Mouse (Mus musculus) lung, postnatal 0 days (tissue): Measurements from ENCODE around the gene Dyrk3. TPM values are rescaled to one million over a fixed set of nuclear protein-coding genes. Genes with fewer than 3 reads are reported as not detected.
A peak's percentile ranks its signal among the peaks of the same experiment; 100 is the strongest.

ENCODE experiments used
- ATAC-seq: fragments of 200-750 bp; cut with Nextera tagmentation; 2 replicates; pipeline ENCODE4 v1.8.0; 2017; ENCODE audit warnings: moderate library complexity
- DNase-seq: peaks from one replicate; pipeline ENCODE4 v3.0.0-alpha.2; 2016; ENCODE audit warnings: low spot score
- H3K27ac ChIP-seq: fragments of 300-500 bp; sonication (generic); 2 replicates; pipeline ENCODE4 v1.5.1; 2014; ENCODE audit warnings: antibody characterized with exemption, mild to moderate bottlenecking, low read length, mixed read lengths
- H3K27me3 ChIP-seq: fragments of 300-500 bp; sonication (generic); replicated peaks from 2 replicates; pipeline ENCODE4 v1.6.1; 2014; ENCODE audit warnings: low read length, mixed read lengths; ENCODE audit not compliant: insufficient read depth
- H3K36me3 ChIP-seq: fragments of 300-500 bp; sonication (generic); 2 replicates; pipeline ENCODE4 v1.6.1; 2014; ENCODE audit warnings: low read length, mixed read lengths; ENCODE audit not compliant: insufficient read depth
- H3K4me1 ChIP-seq: fragments of 300-500 bp; sonication (generic); 2 replicates; pipeline ENCODE4 v1.6.1; 2014; ENCODE audit warnings: antibody characterized with exemption, low read depth, low read length, mixed read lengths; ENCODE audit not compliant: insufficient read depth
- H3K4me2 ChIP-seq: fragments of 300-500 bp; sonication (generic); replicated peaks from 2 replicates; pipeline ENCODE4 v1.6.1; 2014; ENCODE audit warnings: low read depth, mild to moderate bottlenecking, low read length, moderate library complexity, mixed read lengths
- H3K4me3 ChIP-seq: fragments of 300-500 bp; sonication (generic); 2 replicates; pipeline ENCODE4 v1.5.1; 2014; ENCODE audit warnings: low read depth, low read length
- H3K9ac ChIP-seq: fragments of 300-500 bp; sonication (generic); replicated peaks from 2 replicates; pipeline ENCODE4 v1.6.1; 2014; ENCODE audit warnings: low read depth, mild to moderate bottlenecking
- H3K9me3 ChIP-seq: fragments of 300-500 bp; sonication (generic); 2 replicates; pipeline ENCODE4 v1.6.1; 2016; ENCODE audit warnings: low read length, mixed read lengths
- CTCF ChIP-seq: IDR thresholded peaks from 2 replicates; pipeline ENCODE4 v1.5.1; 2016; ENCODE audit warnings: antibody characterized with exemption, mild to moderate bottlenecking
- EP300 ChIP-seq: IDR thresholded peaks from 2 replicates; pipeline ENCODE4 v1.6.1; 2016; ENCODE audit warnings: antibody characterized with exemption, mild to moderate bottlenecking, control low read depth
- WGBS: fragments of 180-500 bp; shearing (Covaris S2); extraction: QIAGEN DNeasy Blood & Tissue Kit; methylation state at CpG from one replicate; pipeline ENCODE4 v1.1.7; 2014; 5-methylcytosine and 5-hydroxymethylcytosine counted together
- polyA plus RNA-seq: library from polyadenylated mRNA; unstranded; fragments of >200 nt; fragmentation: Nextera tagmentation; extraction: Ambion mirVana; gene quantifications from 2 replicates; pipeline ENCODE4 v1.2.1, GENCODE M21; 2015

The Dyrk3 gene
- polyA plus RNA-seq, 1 experiment from 2014 or later: 3.4 TPM

- DNase-seq (peak; percentile 50), ATAC-seq (no peak)
- Histone ChIP-seq H3K36me3 (no peaks in the 10 kb centered on the region), H3K4me2 (no peak overlapping the region), H3K4me3 (no peak overlapping the region), H3K4me1 (peaks cover 53% of the 10 kb centered on the region; the same call in 1 of the 2 replicates), H3K27ac (no peak overlapping the region), H3K27me3 (no peaks in the 10 kb centered on the region), H3K9ac (no peak overlapping the region), H3K9me3 (no peaks in the 10 kb centered on the region)
- TF ChIP-seq EP300 (peak; percentile 48; the same call in 1 of the 2 replicates), CTCF (no peak)
- WGBS: 44% methylated on average over 8 of the region's 8 CpGs
These were observed 44.3 kb downstream of the Dyrk3 start for GRCm38 (mm10) chr1:131093889-131094288.

GRCm38 (mm10) chr1:131092846-131093245 is 45.3 kb downstream of the Dyrk3 start:
- no peak for DNase-seq
- Histone ChIP-seq H3K27ac (no peak overlapping the region), H3K9me3 (no peaks in the 10 kb centered on the region), H3K4me3 (no peak overlapping the region), H3K4me2 (no peak overlapping the region), H3K4me1 (peaks cover 56% of the 10 kb centered on the region; the same call in 1 of the 2 replicates), H3K36me3 (no peaks in the 10 kb centered on the region), H3K9ac (no peak overlapping the region), H3K27me3 (no peaks in the 10 kb centered on the region)
- ATAC-seq: no peak
- TF ChIP-seq CTCF (no peak), EP300 (no peak)
- 98% methylated on average over 3 of the region's 3 CpGs for WGBS

- H3K9me3 ChIP-seq: no peaks in the 10 kb centered on the region
- 79% methylated on average over 3 of the region's 3 CpGs for WGBS
- TF ChIP-seq CTCF (no peak), EP300 (no peak)
- H3K4me3 ChIP-seq: no peak overlapping the region
- H3K27ac ChIP-seq: no peak overlapping the region
- DNase-seq (no peak), ATAC-seq (no peak)
- H3K27me3 ChIP-seq: no peaks in the 10 kb centered on the region
- H3K9ac ChIP-seq: no peak overlapping the region
- H3K4me1 ChIP-seq: peaks cover 60% of the 10 kb centered on the region; the same call in 1 of the 2 replicates
- no peaks in the 10 kb centered on the region for H3K36me3 ChIP-seq
- H3K4me2 ChIP-seq: no peak overlapping the region
These were observed 46.0 kb downstream of the Dyrk3 start for GRCm38 (mm10) chr1:131092173-131092572.

GRCm38 (mm10) chr1:131091481-131091880 is 46.7 kb downstream of the Dyrk3 start:
- H3K4me3 ChIP-seq: no peak overlapping the region
- no peaks in the 10 kb centered on the region for H3K9me3 ChIP-seq
- H3K27ac ChIP-seq: no peak overlapping the region
- H3K4me1 ChIP-seq: peaks cover 67% of the 10 kb centered on the region; the same call in 1 of the 2 replicates
- TF ChIP-seq EP300 (no peak), CTCF (no peak)
- no peak for DNase-seq
- H3K4me2 ChIP-seq: no peak overlapping the region
- H3K27me3 ChIP-seq: no peaks in the 10 kb centered on the region
- WGBS: 71% methylated on average over 3 of the region's 3 CpGs
- ATAC-seq: no peak
- no peaks in the 10 kb centered on the region for H3K36me3 ChIP-seq
- H3K9ac ChIP-seq: no peak overlapping the region

GRCm38 (mm10) chr1:131090877-131091276 is 47.3 kb downstream of the Dyrk3 start:
- H3K4me1 ChIP-seq: peaks cover 68% of the 10 kb centered on the region
- no peak for ATAC-seq
- peak overlapping the region; percentile 69; the same call in 1 of the 2 replicates for H3K27ac ChIP-seq
- H3K9me3 ChIP-seq: no peaks in the 10 kb centered on the region
- no peaks in the 10 kb centered on the region for H3K27me3 ChIP-seq
- peak; percentile 38 for DNase-seq
- no peak overlapping the region for H3K4me3 ChIP-seq
- no peak overlapping the region for H3K9ac ChIP-seq
- H3K36me3 ChIP-seq: no peaks in the 10 kb centered on the region
- 45% methylated on average over 4 of the region's 4 CpGs for WGBS
- TF ChIP-seq CTCF: no peak
- no peak for TF ChIP-seq EP300
- H3K4me2 ChIP-seq: peak overlapping the region; percentile 22; the same call in 1 of the 2 replicates

GRCm38 (mm10) chr1:131090261-131090660 is 47.9 kb downstream of the Dyrk3 start:
- Histone ChIP-seq H3K27ac (peak overlapping the region; percentile 69), H3K36me3 (no peaks in the 10 kb centered on the region), H3K4me2 (peak overlapping the region; percentile 22; the same call in 1 of the 2 replicates), H3K27me3 (no peaks in the 10 kb centered on the region), H3K4me3 (no peak overlapping the region), H3K9ac (no peak overlapping the region), H3K9me3 (no peaks in the 10 kb centered on the region), H3K4me1 (peaks cover 68% of the 10 kb centered on the region)
- 32% methylated on average over 5 of the region's 5 CpGs for WGBS
- TF ChIP-seq EP300: no peak
- TF ChIP-seq CTCF: no peak
- ATAC-seq (0 out of 2 replicates have a peak, but pooled peaks have one; percentile 9), DNase-seq (peak; percentile 50)
